Mouse (Mus musculus): ENCODE data around the gene Tfap2e.

Gene Tfap2e

GRCm38 (mm10) chr4:126751556-126752023 is 15.6 kb upstream of the Tfap2e start:
- no peak for DNase-seq

DNA sequence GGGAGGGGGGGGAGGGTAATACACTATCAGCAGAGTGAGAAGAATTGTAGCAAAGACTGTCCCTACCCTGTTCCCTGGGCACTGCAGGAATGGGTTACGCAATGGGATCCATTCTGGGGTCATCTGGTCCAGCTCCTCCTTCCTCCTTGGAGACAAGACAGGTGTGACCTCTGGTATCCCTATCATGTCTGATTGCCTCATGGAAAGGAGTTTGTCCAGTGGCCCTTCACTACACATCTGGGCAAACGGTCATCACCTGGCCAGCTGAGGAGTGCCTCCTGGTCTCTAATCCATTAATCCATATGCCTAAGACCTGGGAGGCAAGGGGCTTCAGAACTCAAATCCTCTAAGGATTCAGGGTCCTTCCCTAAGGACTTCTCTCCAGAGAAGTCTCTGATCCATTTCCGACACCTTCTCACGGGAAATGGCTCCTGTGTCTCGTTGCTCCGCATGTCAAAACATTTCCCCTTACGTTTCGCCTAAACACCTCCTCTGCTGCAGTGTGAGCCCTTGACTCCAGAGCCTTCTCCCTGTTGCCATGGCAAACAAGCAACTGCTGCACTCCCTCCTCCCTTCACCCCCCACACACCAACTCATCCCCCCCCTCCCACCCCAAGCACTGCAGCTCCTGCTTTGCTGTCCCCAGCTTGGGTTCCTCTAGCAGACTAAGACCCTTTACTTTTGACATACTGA is 15.0 kb upstream of the Tfap2e start:
- no peak for DNase-seq

DNA sequence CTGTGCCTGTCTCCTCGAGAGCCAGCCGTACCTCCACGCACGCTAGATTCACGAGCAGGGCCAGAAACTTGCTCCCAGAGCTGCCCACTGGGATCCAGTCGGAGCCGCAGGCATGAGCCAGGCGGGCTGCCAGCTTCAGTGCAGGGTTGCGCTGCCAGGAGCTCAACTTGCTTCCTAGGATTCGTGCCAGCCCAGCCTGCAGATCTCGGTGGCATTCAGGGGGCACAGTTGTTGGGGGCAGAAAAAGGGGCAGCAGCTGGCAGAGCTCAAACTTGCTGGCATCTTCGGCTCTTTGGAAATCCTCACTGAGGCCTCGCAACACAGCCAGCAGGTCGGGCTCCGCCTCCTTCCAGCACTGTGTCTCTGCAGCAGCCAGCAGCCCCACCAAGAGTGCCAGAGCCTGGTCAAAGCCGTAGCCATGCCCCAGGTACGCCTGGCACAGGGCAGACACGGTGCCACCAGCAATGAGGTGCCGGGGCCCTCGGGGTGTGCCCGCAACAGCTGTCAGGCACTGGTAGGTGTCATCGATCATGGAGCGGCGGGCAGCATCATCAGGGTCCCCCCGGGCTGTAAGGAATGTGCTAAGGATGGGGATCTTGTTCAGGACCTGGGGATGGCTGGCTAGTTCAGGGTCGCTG is 14.1 kb upstream of the Tfap2e start:
- DNase-seq = no peak

- no peak for DNase-seq
Measured at GRCm38 (mm10) chr4:126749553-126749952, 13.5 kb upstream of the Tfap2e start.

DNA sequence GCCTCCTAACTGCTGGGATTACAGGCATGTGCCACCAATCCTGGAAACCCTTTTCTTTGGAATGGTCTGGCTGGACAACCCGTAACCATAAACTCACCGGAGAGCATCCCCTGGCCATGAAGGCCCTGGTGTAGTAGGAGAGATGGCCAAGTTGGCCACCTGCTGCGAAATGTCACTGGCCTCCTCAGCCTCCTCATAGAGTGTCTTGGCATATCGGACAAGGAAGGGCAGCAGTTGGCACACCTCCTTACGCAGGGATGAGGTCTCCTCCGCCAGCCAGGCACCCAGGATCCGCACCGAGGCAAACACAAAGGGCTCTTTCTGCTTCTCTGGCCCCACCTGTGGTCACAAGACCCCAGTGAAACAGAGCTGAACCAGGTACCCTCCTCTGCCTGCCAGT is 12.3 kb upstream of the Tfap2e start:
- DNase-seq = no peak

- no peak for DNase-seq
Measured at GRCm38 (mm10) chr4:126746194-126746840, 10.3 kb upstream of the Tfap2e start.

GRCm38 (mm10) chr4:126745506-126746193 is 9.6 kb upstream of the Tfap2e start:
- DNase-seq = peak in 1 of 2 experiments; percentile 67

GRCm38 (mm10) chr4:126744831-126745230 is 8.8 kb upstream of the Tfap2e start:
- DNase-seq = no peak

GRCm38 (mm10) chr4:126743713-126744112 is 7.7 kb upstream of the Tfap2e start:
- DNase-seq = no peak

DNA sequence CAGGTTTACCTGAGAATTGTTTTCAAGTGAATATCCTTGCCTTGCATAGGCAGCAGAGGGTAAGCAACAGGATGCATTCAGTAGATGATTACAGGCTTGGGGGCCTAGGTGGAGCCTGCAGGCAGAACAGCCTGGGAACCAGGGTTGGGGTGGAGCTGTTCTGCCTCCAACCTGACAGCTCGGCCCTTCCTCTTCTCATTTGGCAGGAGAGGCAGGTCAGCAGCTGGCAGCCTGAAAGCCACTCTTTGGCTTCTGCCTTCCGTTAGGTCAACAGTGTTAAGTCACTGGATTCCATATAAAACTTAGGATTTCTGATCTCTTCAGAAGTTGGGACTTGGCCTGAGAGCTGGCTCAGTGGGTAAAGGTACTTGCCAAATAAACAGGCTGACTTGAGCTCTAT is 6.9 kb upstream of the Tfap2e start:
- no peak for DNase-seq

DNA sequence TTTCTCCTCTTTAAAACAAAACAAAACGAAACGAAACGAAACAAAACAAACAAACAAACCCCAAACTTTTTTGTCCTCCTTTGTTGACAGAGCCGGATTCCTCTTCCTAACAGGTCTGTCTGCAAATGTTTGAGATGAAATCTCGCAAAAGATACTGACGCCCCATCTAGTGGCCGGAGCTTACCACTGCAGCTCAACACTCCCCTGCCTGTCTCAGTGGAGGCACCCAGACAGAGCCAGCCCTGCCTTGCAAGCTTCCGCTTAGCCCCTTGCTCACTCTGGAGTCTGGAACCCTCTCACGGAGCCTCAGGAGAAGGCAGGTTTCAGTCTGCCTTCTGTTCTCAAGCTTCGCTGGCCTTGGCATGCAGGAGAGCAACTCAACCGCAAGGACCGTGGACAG is 5.4 kb upstream of the Tfap2e start:
- DNase-seq = peak; percentile 72 to 84

DNA sequence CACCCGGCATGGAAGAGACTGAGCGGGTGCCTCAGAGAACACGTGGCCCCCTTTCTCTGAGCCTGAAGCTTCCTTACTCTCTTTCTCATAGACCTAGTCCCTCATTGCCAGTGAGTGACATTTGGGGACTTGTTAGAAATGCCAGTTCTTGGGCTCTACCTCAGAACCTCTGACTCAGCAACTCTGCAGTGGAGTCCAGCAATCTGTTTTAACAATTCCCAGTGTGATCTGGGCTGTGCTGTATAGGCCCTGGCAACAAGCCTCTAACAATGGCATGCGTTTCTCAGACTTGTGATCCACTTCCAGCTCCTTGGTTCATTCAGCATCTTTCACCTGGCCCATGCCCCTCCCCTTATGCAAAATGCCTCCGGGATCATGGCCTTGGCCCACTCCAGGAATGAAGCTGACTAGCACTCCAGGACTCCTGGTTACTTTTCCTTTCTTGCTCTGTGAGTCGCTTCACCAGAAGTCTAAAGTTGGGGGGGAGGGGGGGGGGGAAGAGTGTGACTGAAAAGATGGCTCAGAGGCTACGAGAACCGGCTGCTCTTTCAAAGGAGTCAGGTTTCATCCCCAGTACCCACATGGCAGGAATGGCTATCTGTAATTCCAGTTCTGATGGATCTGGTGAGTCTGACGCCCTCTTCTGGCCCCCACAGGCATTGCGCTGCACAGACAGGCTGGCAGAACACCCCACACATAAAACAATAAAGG is 4.1 kb upstream of the Tfap2e start:
- DNase-seq = peak in 1 of 2 experiments; percentile 16

GRCm38 (mm10) chr4:126735382-126736000 is 549 bp downstream of the Tfap2e start:
- DNase-seq = peak in 1 of 2 experiments; percentile 9

DNA sequence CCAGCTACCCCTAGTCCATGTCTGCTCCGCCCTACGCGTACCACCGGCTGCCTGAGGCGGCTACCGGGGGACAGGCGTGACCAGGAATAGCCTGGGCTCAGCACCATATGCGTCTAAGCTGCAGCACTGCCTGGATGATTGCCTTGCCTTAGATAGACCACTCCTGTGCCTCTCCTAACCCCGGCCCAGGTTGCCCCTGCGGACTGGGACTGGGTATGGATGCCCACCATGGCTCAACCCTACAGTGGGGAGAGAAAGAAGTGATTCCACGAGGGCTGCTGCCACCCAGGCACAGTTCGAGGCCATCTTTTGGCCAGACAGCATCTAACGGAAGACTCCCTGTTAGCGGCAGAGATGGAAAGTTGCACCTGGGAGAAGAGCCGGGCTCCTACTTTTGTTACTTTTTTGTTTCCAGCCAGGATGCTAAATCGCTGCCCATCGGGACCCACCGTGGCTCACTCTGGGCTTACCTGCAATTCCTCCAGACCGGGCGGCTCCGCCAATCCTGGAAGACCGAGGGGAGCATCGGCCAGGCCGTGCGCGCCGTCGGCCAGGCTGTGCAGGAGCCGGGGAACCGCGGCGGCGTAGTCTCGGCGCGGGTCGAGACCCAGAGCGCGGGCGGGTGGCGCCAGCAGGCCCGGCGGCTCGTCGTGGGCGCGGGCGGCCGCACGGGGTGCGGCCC is 1.2 kb downstream of the Tfap2e start:
- DNase-seq = no peak

GRCm38 (mm10) chr4:126734001-126734603 is 1.9 kb downstream of the Tfap2e start:
- DNase-seq = no peak

- no peak for DNase-seq
Measured at GRCm38 (mm10) chr4:126732531-126733380, 3.3 kb downstream of the Tfap2e start.

DNA sequence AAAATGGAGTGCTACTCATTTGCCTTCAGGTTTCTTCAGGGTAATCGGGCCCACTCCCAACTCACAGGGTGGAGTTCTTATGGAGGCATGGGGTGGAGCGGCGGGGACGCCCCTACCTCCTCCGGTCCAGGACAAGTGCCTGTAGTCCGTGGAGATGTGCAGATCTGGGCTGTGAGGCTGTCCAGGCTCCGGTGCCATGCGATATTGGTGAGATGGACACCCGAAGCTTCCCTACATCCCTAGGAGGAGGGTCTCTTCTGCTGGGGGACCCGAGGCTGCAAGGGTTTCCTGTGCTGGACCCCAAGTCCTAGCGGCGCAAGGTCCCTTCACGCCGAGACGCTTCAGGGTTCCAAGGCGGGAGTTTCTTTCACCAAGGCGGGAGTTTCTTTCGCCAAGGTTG is 3.9 kb downstream of the Tfap2e start:
- DNase-seq = no peak

GRCm38 (mm10) chr4:126707439-126707826 is 28.6 kb downstream of the Tfap2e start:
- no peak for DNase-seq

DNA sequence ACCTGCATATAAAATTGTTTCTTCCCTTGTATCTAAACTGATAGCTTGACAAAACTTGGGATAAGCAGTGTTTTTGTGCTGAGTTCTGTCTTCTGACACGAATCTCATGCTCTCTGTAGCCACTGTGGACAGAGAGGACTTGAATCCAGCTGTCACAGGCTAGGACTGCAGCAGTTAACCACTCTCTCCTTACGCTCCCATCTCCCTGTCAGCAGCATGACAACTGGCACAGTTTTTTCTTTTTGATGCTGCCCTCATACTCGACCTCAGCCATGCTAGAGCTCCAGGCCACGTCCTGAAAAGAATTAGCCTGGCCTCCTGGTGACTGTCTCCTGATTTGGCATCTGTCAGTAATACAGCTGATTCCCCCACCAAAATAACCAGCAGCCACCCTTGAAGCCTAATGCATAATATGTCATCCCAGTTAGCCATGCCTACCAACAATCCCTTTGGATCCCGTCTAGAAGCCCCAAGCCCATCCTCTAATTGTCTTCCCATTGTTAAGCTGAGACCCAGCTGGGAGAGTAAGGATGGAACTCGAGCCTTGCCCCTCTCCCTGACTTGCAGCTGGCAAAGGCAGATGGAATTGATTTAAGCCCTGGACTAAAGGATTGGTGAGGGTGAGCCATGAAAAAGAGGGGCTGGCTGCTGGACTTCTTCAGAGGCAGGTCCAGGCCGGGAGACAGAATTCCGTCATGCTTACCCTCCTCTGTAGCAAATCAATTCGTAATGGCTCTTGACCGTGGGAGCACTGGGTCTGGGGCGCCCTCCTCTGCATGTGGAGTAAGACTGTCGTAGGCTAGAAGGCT is 29.2 kb downstream of the Tfap2e start:
- DNase-seq = no peak

Measured in lung, postnatal 4 days (tissue).